Mouse (Mus musculus) small intestine, adult 2 months (tissue): Measurements from ENCODE around the gene Limch1.

Source experiments
- CTCF ChIP-seq: fragments of 200-500 bp; IDR thresholded peaks from 2 replicates; pipeline ENCODE4 v1.5.1; 2012; ENCODE audit warnings: low read depth, mild to moderate bottlenecking, control low read depth, inconsistent platforms, low read length, moderate library complexity, mixed read lengths; ENCODE audit not compliant: insufficient replicate concordance, insufficient read length; ENCODE audit errors: extremely low read depth
- POLR2A ChIP-seq: fragments of 200-500 bp; IDR thresholded peaks from 2 replicates; pipeline ENCODE4 v1.6.1; 2012; ENCODE audit warnings: low read depth, mild to moderate bottlenecking, control low read depth, inconsistent platforms, low read length, moderate library complexity

DNA sequence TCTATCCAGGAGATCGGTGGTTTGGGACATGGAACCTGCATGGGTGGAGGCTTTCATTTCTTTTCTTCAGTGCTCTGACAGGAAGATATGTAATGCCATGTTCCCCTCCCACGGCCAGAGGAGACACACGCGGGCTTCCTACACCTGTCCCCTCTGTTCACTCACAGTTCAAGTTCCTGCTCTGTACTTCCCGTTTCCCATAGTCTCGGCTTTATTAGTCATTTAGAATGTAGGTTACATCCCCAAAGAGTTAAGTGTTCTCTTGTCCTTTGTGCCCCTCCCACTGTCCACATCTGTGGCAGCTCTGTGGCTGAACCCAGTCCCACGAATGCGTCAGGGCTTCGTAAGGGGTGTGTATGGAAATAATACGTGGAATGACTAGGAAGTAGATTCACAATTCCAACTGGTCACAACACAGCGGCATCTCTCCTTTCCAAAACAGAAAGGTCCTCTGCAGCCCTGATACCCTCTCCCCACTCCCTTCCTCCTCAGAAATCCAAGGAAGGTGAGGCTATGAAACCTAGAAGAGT lies 126.0 kb downstream of the Limch1 start:
- TF ChIP-seq POLR2A (no peak), CTCF (no peak)
